Mouse (Mus musculus): ENCODE measurements at regions not wholly inside any gene's neighbourhood (a gene's known extent, or its start where the extent isn't known, plus 50 kb on each side); places are given as distances from the start of the nearest gene placed in this dataset.
"Not testable (repeated sequence)": the region's sequence is repeated elsewhere in the genome, so short reads cannot be mapped to it uniquely, and the experiment has no call there.

GRCm38 (mm10) chr16:80893761-80894160 is 306.7 kb upstream of the Ncam2 start:
- no peak for DNase-seq

DNA sequence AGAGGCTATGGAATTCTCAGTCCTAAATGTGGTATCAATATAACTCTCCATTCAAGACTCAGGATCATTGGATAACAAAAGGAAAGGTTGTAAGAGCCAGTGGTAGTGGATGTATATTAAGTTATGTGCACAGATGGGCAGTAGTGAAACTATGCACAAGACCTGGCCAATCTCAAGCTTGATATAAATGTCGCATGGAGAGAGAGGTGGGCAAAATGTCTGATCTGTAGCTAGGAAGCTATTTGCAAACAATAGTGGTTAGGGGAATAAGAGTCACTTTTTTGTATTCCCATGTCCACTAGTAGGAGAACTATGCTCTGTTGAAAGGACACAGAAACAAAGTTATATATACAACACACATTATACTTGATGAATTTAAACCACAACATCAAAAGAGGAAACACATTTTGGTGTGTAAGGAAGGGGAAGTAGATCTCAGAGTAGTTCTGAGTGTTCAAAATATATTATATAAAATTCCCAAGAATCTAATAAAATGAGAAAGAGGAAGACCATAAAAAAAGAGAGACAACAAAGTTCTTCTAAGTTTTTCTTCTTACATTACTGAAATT is 279.7 kb upstream of the Ncam2 start:
- DNase-seq: no peak

DNA sequence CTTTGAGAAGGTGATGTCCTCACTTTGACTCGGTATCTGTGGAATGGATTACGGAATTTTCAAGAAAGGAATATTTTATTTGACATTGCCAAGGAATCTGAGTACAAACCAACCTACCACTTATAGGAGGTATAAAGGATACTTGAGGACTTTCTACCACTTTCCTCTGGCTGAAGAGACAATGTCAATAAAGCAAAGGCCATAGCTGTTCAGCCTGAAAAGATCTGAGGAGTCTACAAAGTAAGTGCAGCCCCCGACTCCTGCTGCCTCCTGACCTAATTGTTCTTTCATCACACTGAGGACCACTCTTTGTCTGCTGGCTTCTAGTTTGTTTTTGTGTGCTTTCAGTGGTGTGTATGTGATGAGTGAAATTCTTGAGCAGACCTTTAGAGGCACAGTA is 269.5 kb upstream of the Ncam2 start:
- DNase-seq: no peak

DNA sequence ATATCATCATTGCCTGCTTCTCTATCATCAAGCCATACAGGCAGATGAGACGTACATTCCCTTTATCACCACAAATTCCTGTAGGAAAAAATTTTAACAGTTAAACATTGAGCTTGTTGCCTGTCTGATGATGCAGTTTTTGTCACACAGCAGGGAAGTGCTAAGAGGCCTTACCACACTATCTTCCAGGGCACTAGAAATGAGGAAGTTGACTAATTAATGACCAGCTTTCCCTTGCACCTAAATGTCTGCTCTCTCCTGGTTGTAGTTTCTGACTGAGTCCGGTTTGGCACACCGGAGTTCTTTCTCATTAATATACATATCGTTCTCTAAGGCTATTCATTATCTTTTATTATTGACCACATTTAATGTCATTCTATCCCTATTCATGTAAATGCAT is 269.0 kb upstream of the Ncam2 start:
- DNase-seq: no peak

DNA sequence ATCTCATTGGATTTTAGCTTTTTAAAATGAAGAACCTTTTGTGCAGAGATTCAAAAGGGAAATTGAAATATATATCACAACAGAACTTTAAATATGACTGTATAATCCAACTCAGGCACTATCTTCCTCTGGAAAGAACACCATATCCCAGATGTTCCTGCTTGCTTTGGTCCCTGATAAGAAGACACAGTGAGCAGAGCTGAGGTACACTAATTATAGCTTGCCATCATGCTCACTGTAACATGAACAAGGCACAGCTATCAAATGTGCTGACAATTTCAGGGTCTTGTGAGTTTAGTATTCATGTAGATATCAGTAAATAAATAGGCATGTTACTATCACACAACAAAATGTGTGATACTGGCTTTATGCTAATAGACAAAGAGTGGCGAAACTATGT is 264.8 kb upstream of the Ncam2 start:
- DNase-seq: no peak

DNA sequence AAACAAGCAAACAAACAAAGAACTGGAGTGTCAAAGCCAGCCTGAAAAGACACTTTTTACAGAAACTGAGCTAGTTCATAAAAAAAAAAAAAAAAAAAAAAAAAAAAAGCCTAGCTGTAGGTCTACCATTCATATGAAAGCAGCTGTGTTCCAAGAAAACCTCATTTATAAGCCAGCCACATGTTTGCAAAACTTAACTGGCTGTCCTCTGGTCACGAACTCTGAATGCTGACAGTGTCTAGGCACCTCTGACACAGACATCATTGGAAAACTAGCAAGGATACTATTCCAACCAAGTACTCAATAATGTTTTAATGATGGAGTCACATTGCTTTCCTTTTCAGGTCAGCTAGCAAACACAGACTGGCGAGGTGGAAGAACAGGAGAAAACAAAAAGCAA is 238.4 kb upstream of the Ncam2 start:
- DNase-seq: no peak

- peak in 1 of 2 experiments; percentile 3 for DNase-seq
These were observed 218.9 kb upstream of the Ncam2 start for GRCm38 (mm10) chr16:80981573-80982105.

- DNase-seq: no peak
These were observed 212.7 kb upstream of the Ncam2 start for GRCm38 (mm10) chr16:80987816-80988215.

- not testable (repeated sequence) for DNase-seq
These were observed 163.7 kb upstream of the Ncam2 start for GRCm38 (mm10) chr16:81036831-81037230.

- DNase-seq: no peak
These were observed 159.2 kb upstream of the Ncam2 start for GRCm38 (mm10) chr16:81041262-81041661.

DNA sequence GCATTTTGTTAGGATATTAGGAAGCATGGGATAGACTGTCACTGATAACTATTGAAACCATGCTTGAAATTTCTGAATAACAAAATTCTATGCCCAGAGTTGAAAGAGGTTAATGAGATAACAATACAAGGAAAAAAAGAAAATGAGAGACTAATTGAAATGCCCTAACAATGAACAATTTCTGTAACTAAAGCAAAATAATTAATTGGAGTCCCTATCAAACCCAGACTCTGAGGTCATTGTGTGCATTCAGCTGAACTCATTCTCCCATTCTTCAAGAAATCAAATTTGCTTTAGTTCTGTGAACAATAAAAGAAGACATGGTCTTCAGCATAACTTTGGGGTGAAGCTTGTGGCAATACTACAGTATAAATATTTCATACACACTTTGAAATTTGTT is 154.8 kb upstream of the Ncam2 start:
- no peak for DNase-seq

DNA sequence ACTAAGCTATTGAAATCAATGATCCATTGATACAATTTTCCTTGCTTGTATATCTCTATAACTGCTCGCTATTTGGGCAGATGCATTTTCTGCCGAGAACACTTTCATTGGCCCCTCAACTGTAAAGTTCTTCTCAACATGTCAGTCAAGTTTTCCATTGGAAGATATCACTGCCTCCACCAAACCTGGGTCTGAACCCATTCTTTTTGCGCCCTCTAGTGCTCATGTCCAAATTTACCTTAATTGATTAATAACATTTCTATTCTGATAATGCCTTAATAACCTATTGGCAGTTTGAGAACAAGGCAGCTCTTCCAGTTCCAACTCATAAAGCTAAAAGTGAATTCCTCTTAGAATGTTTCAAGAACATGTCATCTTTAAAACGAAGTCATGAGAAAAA is 132.2 kb upstream of the Ncam2 start:
- DNase-seq: peak; percentile 38 to 53
